Mouse (Mus musculus) cortical plate, adult 2 months (tissue): ENCODE measurements around the gene Phgr1.

ENCODE experiments used
- CTCF ChIP-seq: fragments of 200-500 bp; IDR thresholded peaks from 2 replicates; pipeline ENCODE4 v1.5.1; 2011; ENCODE audit warnings: mild to moderate bottlenecking, control low read depth, low read length; ENCODE audit not compliant: insufficient read depth; ENCODE audit errors: extremely low read depth
- POLR2A ChIP-seq: fragments of 200-500 bp; IDR thresholded peaks from 2 replicates; pipeline ENCODE4 v1.6.1; 2011; ENCODE audit warnings: mild to moderate bottlenecking, low read length, control low read depth; ENCODE audit not compliant: insufficient read depth; ENCODE audit errors: extremely low read depth

DNA sequence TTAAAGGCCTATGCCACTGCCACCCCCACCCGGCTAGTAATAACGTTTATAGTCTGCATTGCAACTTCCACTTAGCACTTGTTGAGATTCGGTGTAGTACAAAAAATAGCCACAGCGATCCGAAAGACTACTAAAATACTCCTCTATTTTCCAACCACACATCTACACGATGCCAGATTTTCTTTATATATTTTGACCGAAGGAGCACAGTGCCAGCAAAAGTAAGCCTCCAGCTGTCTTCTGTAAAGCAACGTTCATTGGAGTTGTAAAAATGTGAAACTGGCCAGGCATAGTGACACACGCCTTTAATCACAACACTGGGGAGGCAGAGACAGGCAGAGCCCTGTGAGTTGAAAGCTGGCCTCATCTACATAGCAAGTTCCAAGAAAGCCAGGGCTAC lies 31.4 kb upstream of the Phgr1 start:
- TF ChIP-seq CTCF, result no peak
- no peak for TF ChIP-seq POLR2A
